Mouse (Mus musculus) retina, adult 2 months (tissue): Measurements from ENCODE around the gene Spz1.

ENCODE experiments used
- DNase-seq: peaks from one replicate; pipeline ENCODE4 v3.0.0-alpha.2; 2012; ENCODE audit warnings: low read depth, low spot score

Gene Spz1

GRCm38 (mm10) chr13:92580220-92581043 lies 4.5 kb upstream of the Spz1 start:
- peak; percentile 33 for DNase-seq

- DNase-seq = no peak
Measured at GRCm38 (mm10) chr13:92578210-92578609, 2.2 kb upstream of the Spz1 start.

GRCm38 (mm10) chr13:92576688-92577087 lies 716 bp upstream of the Spz1 start:
- DNase-seq = no peak

DNA sequence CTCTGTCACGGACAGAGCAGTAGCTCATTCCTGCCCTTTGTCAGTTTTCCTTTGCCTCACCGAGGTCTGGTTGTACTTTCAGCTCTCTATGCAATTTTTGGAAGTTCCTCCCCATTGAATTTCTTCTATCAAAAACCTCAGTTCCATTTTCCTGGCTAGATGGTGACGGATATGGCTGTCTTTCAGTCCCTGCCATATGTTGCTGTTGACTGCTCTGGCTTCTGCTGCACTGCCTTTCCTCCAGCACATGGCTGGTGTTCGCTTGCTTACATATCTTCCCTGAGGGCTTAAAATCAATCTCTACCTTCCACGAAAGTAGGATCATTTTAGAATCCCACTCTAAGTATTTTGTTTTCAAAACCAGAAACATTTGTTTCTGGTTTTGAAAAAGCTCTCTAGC lies 16.5 kb downstream of the Spz1 start:
- no peak for DNase-seq

DNA sequence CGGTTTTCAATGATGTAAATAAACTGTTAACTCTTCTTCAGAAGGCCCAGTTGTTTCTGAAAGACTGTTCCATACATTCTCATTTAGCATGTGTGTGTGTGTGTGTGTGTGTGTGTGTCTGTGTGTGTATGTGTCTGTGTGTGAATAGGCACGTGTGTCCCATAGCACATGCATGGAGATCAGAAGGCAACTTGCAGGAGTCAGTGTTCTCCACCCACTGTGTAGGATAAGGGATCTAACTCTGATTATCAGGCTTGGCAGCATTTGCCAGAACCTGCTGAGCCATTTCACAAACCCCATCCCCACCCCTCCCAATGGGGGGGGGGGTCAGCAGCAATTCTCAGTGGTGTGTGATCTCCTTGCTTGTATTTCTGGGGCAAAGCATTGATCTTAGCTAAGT lies 18.7 kb downstream of the Spz1 start:
- no peak for DNase-seq

DNA sequence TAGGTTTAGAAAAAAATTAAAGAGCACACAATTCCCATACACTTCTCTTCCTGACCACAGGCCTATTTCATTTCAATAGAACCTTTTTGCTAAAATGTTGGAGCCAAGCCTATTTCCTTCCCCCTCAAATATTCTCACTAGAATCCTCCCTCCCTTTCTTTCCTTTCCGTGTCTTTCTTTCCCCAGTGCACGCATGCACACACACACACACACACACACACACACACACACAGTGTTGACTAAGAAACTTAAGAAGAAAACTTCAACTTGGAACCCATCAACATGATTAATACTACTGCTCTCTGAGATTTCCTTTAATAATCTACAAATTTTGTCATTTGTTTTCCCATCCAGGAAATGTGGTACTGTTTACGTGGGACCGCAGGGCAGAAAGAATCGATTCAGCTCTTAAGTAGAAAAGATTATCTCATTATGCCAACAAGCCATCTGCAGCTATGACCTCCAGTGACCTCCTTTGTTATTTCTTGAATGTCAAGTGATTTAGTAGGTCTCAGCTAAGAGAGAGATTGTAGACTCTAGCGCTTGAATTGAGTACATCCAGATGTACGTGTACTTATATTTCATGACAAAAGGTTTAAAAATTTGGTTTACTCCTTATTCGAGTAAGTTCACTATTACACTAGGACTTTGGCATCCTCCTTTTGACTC lies 19.4 kb downstream of the Spz1 start:
- no peak for DNase-seq

GRCm38 (mm10) chr13:92547093-92547492 lies 28.9 kb downstream of the Spz1 start:
- DNase-seq = no peak

- DNase-seq = no peak
Measured at GRCm38 (mm10) chr13:92540997-92541396, 35.0 kb downstream of the Spz1 start.

DNA sequence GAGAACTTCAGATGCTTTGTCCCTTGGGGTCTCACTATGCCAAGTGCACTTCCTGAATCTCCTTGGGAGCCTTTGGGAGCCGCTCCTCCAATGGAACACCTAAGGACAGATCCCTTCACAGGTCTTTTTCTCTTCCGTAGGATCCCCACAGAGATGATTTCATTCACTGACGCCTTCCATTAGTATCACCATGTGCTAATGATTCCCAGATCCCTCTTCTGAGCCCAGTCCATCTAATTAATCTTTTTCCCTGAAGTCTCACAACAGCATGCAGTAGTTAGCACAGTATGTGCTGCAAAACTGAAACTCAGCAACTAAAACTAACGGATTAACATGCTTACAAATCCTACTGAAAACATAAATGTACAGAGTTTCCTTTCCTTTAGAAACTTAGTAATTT lies 36.8 kb downstream of the Spz1 start:
- no peak for DNase-seq

- no peak for DNase-seq
Measured at GRCm38 (mm10) chr13:92533801-92534200, 42.2 kb downstream of the Spz1 start.

- no peak for DNase-seq
Measured at GRCm38 (mm10) chr13:92532216-92532615, 43.8 kb downstream of the Spz1 start.

DNA sequence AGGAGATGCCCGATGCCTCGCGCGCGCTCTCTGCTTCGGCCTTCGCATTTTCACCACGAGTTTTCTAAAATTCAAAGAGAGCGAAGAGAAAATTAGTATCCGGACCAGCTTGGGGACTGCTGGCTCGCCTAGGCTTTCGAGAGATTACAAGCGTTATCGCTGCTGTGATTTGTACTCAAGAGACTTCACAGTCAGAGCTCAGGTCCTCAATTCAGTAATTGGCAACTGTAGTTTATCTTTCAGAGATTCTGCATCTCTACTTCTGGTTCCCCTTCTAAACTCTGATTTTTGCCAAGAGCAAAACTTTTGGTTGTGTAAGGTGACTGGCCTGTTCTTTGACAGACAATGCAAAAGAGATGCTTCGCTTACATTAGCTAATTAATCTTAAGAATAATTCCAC lies 44.7 kb downstream of the Spz1 start:
- DNase-seq = no peak

DNA sequence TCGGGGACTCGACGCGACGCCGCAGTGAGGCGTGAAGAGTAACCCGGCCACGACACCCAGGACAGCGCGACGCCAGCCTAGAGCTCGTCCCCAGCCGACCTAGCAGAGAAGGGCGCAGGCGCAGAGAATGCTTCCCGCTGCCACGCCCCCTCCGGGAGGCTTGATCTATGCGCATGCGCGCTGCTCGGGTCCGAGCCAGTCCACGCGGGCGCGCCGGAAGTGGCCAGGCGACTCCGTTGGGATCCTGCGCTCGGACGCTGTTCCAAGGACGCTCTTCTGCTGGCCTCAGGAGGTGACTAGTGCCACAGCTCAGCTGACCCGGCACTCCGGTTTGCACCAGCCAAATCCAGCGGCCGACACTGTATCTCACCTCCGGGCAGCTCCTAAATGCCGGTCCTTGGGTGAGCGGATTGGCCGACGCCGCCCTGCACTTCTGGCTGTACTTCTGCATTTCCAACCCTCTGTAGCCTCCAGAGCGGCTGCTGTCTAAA lies 45.2 kb downstream of the Spz1 start, which contains the start of gene Zfyve16:
TSS of gene Zfyve16 (minus strand) at position 148 of the 491 bp plus-strand sequence.
- peak; percentile 90 for DNase-seq

DNA sequence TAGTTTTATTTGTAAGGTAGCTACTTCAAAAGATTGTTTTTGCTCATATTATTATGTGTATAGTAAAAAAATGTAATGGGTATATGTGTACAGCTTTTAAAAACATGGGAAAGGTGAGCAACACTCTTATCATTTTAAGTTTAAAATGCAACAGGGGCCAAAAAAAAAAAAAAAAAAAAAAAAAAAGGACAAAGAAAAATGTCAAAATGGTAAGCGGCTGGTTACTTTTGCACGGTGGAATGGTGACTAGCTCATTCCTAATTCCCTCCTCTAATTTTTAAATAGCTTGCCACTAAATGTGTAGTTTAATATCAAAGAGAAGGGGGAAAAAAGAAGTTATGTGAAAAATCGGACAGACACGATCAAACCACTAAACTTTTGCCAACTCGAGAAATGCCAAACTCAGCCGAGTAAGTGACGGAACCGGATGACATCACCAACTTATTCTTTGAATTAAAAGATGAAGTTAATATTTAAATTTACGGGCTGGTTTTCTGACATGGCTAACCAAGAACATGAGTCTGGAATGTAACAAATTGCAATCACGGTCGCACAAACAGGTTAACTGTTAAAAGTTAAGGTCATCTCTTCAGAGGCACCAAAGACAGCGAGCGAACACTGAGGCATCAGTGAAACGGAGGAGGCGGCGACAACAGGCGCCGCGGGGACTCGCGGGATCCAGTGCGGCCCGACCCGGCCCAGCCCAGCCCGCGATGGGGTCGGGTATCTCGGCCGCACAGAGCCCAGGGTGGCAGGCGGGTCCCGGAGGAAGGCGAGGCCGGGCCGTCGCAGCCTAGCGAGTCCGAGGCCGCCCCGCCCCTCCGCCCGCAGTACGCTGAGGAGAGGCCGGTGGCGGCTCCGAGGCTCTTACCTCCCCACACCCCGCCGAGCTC lies 45.9 kb downstream of the Spz1 start:
- no peak for DNase-seq
